ENCODE assay signal across 9 mouse cellular contexts in the genomic region with DNA sequence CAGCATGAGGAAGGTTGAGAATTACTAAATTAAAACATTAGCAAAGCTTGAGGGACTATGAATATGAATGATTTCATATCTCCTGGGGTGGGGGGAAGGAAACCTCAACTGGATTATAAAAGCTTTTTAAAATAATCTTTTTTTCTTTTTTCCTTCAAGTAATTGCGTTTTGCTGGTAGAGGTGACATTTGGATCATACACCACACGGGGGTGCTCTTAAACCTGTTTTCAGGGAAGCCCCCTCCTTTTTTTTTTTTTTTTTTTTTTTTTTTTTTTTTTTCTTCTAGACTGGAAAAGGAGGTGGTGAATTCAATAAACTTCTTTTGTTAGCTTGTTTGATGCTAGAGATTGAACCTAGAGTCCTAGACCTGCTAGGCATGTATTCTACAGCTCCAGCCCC. TPM values are rescaled to one million over a fixed set of nuclear protein-coding genes. Genes with fewer than 3 reads are reported as not detected.
DNase-seq lines count a peak whose midpoint lies in the region; TF ChIP-seq lines count a peak whose summit lies in the region.
"Had no signal": no experiment of that assay in that cellular context is flagged by ENCODE, and none has a peak within 500 bp of the region (broad histone marks: within the 10 kb centered on the region; RNA-seq: fewer than 3 reads in every experiment).

No protein-coding gene starts in this region.

- H3K79me2 ChIP-seq in MEL (ENCODE audit: control insufficient read depth, insufficient read depth, low read length, poor library complexity) = no peaks in the 10 kb centered on the region

- no peak overlapping the region for H3K9ac ChIP-seq in MEL (ENCODE audit: control insufficient read depth, low read depth, low read length, poor library complexity, severe bottlenecking)
- H3K9ac ChIP-seq: embryonic facial prominence, embryonic 12.5 days had no signal

- TF ChIP-seq POLR2A in MEL (IDR thresholded peaks at IDR 0.05; ENCODE audit: control insufficient read depth in 1 of 2, insufficient read depth in 1 of 2, low read depth in 1 of 2, low read length in 2 of 2, poor library complexity in 1 of 2) = no peak

- H3K27ac ChIP-seq in layer of hippocampus, adult 2 months = no peak overlapping the region
- H3K27ac ChIP-seq in MEL (ENCODE audit: control insufficient read depth, low read depth, low read length) = no peak overlapping the region
- H3K27ac ChIP-seq: embryonic facial prominence, embryonic 12.5 days had no signal

- no peak for TF ChIP-seq EP300 in MEL (IDR thresholded peaks at IDR 0.05; ENCODE audit: low read depth in 1 of 2, low read length in 2 of 2)

- TF ChIP-seq RAD21 in MEL (IDR thresholded peaks at IDR 0.05; ENCODE audit: low read depth, low read length) = peak; percentile 54

- no peaks in the 10 kb centered on the region for H3K27me3 ChIP-seq in MEL (ENCODE audit: control insufficient read depth in 1 of 2, insufficient read depth in 2 of 2, low read length in 2 of 2)
- H3K27me3 ChIP-seq: embryonic facial prominence, embryonic 12.5 days had no signal

- no peaks in the 10 kb centered on the region for H3K9me3 ChIP-seq in MEL (replicated peaks; ENCODE audit: insufficient read depth, low read length)
- H3K9me3 ChIP-seq: embryonic facial prominence, embryonic 12.5 days had no signal

- no peaks in the 10 kb centered on the region for H3K4me1 ChIP-seq in MEL (ENCODE audit: control insufficient read depth in 1 of 2, insufficient read depth in 2 of 2, low read length in 2 of 2)
- H3K4me1 ChIP-seq: embryonic facial prominence, embryonic 12.5 days had no signal

- DNase-seq in layer of hippocampus, adult 2 months (ENCODE audit: low spot score in 2 of 2) = peak in 1 of 2 experiments; percentile 50
- DNase-seq in layer of hippocampus, postnatal 36 days = no peak
- DNase-seq in CD4-positive helper T cell, adult 2 months (ENCODE audit: low read depth, low spot score) = peak; percentile 55
- peak; percentile 56 for DNase-seq in MEL (ENCODE audit: low read depth, low spot score)
- peak; percentile 69 for DNase-seq in induced T-regulatory cell, adult 2 months (ENCODE audit: low read depth)
- no peak for DNase-seq in ovary, postnatal 14 days (ENCODE audit: low spot score)
- no peak for DNase-seq in gastrocnemius, adult 8-10 months (ENCODE audit: low spot score in 2 of 2)

- no peak overlapping the region for H3K4me3 ChIP-seq in layer of hippocampus, adult 2 months
- no peak overlapping the region for H3K4me3 ChIP-seq in MEL (ENCODE audit: control insufficient read depth in 1 of 2, insufficient read depth in 1 of 2, low read depth in 2 of 2, low read length in 2 of 2)
- H3K4me3 ChIP-seq: embryonic facial prominence, embryonic 12.5 days had no signal

- peaks cover 0 to 2% of the 10 kb centered on the region in 2 experiments; a peak in 2 of 4 replicates for H3K36me3 ChIP-seq in MEL (ENCODE audit: control insufficient read depth in 1 of 2, insufficient read depth in 2 of 2, low read length in 2 of 2)

- TF ChIP-seq CTCF in layer of hippocampus, adult 2 months (conservative IDR thresholded peaks at IDR 0.05) = peak; percentile 73
- peak in 2 of 3 experiments; percentile 20 to 50; a peak in 3 of 6 replicates for TF ChIP-seq CTCF in MEL (IDR thresholded peaks at IDR 0.05 in 2 of 3, conservative IDR thresholded peaks at IDR 0.05 in 1 of 3; ENCODE audit: control insufficient read depth in 1 of 3, insufficient read depth in 1 of 3, low read depth in 2 of 3, low read length in 3 of 3, poor library complexity in 1 of 3, severe bottlenecking in 1 of 3)

TF ChIP-seq in MEL, 35 proteins besides CTCF, POLR2A, EP300 and RAD21:
- TF ChIP-seq POLR2AphosphoS5 (IDR thresholded peaks at IDR 0.05; ENCODE audit: borderline replicate concordance, low read depth, low read length) (no peak), SMC3 (IDR thresholded peaks at IDR 0.05; ENCODE audit: low read depth, low read length) (0 out of 2 replicates have a peak, but pooled peaks have one; percentile 29), GATA1 (IDR thresholded peaks at IDR 0.05; ENCODE audit: low read depth, low read length) (no peak), HCFC1 (IDR thresholded peaks at IDR 0.05; ENCODE audit: low read depth, low read length) (no peak), ZNF384 (IDR thresholded peaks at IDR 0.05; ENCODE audit: low read depth, low read length) (peak; percentile 99), BHLHE40 (IDR thresholded peaks at IDR 0.05; ENCODE audit: borderline replicate concordance, low read depth, low read length) (no peak), MAZ (IDR thresholded peaks at IDR 0.05; ENCODE audit: low read depth, low read length) (peak; percentile 59; the same call in 1 of the 2 replicates)

RNA-seq across cellular contexts. Expression of a gene that starts 9.3 kb away (rescaled TPM):
- 10 to 100 TPM; 33.4 to 35.0 TPM for total RNA-seq in layer of hippocampus, adult 2 months (2021)
- total RNA-seq in layer of hippocampus, postnatal 36 days (2021) = 10 to 100 TPM; 39.3 to 43.9 TPM
- total RNA-seq in MEL (2012; rRNA removed) = 23.6 and 30.9 TPM in 2 replicates
- 100 to 1,000 TPM in 1 of 2 experiments, 10 to 100 TPM in 1; 29.5 to 152 TPM for polyA plus RNA-seq in MEL (2012; ENCODE audit: insufficient read depth in 1 of 2, insufficient read length in 2 of 2, low read depth in 1 of 2, low replicate concordance in 2 of 2, missing spikeins in 1 of 2)
- 10 to 100 TPM; 21.5 to 27.4 (median 22.6) TPM for total RNA-seq in gastrocnemius, adult 8-10 months (2022)

RNA-seq across cellular contexts. Expression of a gene that starts 9.8 kb away (rescaled TPM):
- total RNA-seq in layer of hippocampus, adult 2 months (2021) = 1 to 10 TPM in 1 of 2 experiments, under 1 TPM in 1; 0.86 to 1.7 TPM
- total RNA-seq in layer of hippocampus, postnatal 36 days (2021) = 1 to 10 TPM; 1.1 to 1.2 TPM
- total RNA-seq in MEL (2012; rRNA removed) = not detected in 2 replicates
- polyA plus RNA-seq in MEL (2012; ENCODE audit: insufficient read depth in 1 of 2, insufficient read length in 2 of 2, low read depth in 1 of 2, low replicate concordance in 2 of 2, missing spikeins in 1 of 2) = not detected
- 1 to 10 TPM; 1.7 to 7.2 (median 5.0) TPM for total RNA-seq in gastrocnemius, adult 8-10 months (2022)
- total RNA-seq: hematopoietic stem cell, adult 5-6 weeks had no signal

RNA-seq across cellular contexts. Expression of a gene that starts 53.3 kb away (rescaled TPM):
- total RNA-seq in layer of hippocampus, adult 2 months (2021) = under 1 TPM; 0.91 to 0.95 TPM
- under 1 TPM; 0.28 to 0.77 TPM for total RNA-seq in layer of hippocampus, postnatal 36 days (2021)
- not detected in 2 replicates for total RNA-seq in MEL (2012; rRNA removed)
- polyA plus RNA-seq in MEL (2012; ENCODE audit: insufficient read depth in 1 of 2, insufficient read length in 2 of 2, low read depth in 1 of 2, low replicate concordance in 2 of 2, missing spikeins in 1 of 2) = not detected
- total RNA-seq in gastrocnemius, adult 8-10 months (2022) = under 1 TPM; 0.22 to 0.51 (median 0.29) TPM
- total RNA-seq: hematopoietic stem cell, adult 5-6 weeks had no signal

Comparison
In these comparisons a context has a peak if more than half of its experiments do, and no peak if none do; other contexts are left out.
1. DNase-seq: peak in CD4-positive helper T cell, adult 2 months (single experiment), MEL (single experiment) and induced T-regulatory cell, adult 2 months (single experiment); none in layer of hippocampus, postnatal 36 days (0 of 2), ovary, postnatal 14 days (single experiment) and gastrocnemius, adult 8-10 months (0 of 2).